Mouse (Mus musculus): ENCODE measurements around the gene Ccdc65.

- TF ChIP-seq POLR2A (IDR thresholded peaks at IDR 0.05; ENCODE audit: borderline replicate concordance, extremely low read depth, insufficient read depth, insufficient read length, poor library complexity, severe bottlenecking), result no peak
- no peak for TF ChIP-seq CTCF (IDR thresholded peaks at IDR 0.05; ENCODE audit: borderline replicate concordance, extremely low read depth, insufficient read depth, insufficient read length)
Observed at GRCm38 (mm10) chr15:98747296-98747695, 39.3 kb downstream of the Ccdc65 start.

Data from brain, embryonic 14.5 days (tissue).